Mouse (Mus musculus): Measurements from ENCODE around the gene Npr1.

DNA sequence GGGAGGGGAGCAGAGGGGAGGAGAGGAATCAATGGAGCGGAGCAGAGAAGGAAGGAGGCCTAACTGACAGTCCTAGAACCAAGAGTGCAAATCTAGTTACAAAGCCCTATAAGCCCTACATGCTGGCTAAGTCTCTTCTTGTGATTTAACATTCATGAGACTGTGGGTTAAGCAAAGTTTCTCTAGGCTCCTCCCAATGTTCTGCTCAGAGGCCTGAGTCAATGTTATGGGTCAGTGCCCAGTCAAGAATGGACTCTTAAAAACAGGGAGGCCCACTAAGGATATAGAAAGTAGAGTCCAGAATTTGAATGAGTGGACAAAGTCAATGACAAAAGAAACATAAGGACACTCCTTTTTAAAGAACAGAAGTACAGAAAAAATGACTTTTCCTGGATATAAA lies 38.1 kb downstream of the Npr1 start:
- TF ChIP-seq CTCF (IDR thresholded peaks at IDR 0.05; ENCODE audit: extremely low read depth, insufficient read depth, insufficient read length, insufficient replicate concordance) (no peak), POLR2A (IDR thresholded peaks at IDR 0.05; ENCODE audit: low read depth, low read length) (no peak)

All from spleen, adult 2 months (tissue).